Mouse (Mus musculus) liver, postnatal 0 days (tissue): Measurements from ENCODE around the gene Vmp1. TPM values are rescaled to one million over a fixed set of nuclear protein-coding genes. Genes with fewer than 3 reads are reported as not detected.
A peak's percentile ranks its signal among the peaks of the same experiment; 100 is the strongest.

Source experiments
- ATAC-seq: fragments of 200-750 bp; cut with Nextera tagmentation; 2 replicates; pipeline ENCODE4 v1.8.0; 2017; ENCODE audit warnings: mild to moderate bottlenecking, moderate library complexity
- DNase-seq: peaks from one replicate; pipeline ENCODE4 v3.0.0-alpha.2; 2016
- H3K27ac ChIP-seq: fragments of 300-500 bp; sonication (generic); 2 replicates; pipeline ENCODE4 v1.5.1; 2014; ENCODE audit warnings: antibody characterized with exemption, moderate library complexity, mild to moderate bottlenecking, low read depth
- H3K27me3 ChIP-seq: fragments of 300-500 bp; sonication (generic); 2 replicates; pipeline ENCODE4 v1.6.1; 2014; ENCODE audit warnings: low read length, control low read depth, mixed read lengths; ENCODE audit not compliant: insufficient read depth
- H3K36me3 ChIP-seq: fragments of 300-500 bp; sonication (generic); replicated peaks from 2 replicates; pipeline ENCODE4 v1.6.1; 2014; ENCODE audit warnings: mild to moderate bottlenecking, control low read depth, low read length, moderate library complexity, mixed read lengths; ENCODE audit not compliant: insufficient read depth
- H3K4me1 ChIP-seq: fragments of 300-500 bp; sonication (generic); 2 replicates; pipeline ENCODE4 v1.6.1; 2014; ENCODE audit warnings: antibody characterized with exemption, mild to moderate bottlenecking, control low read depth; ENCODE audit not compliant: insufficient read depth
- H3K4me2 ChIP-seq: fragments of 300-500 bp; sonication (generic); 2 replicates; pipeline ENCODE4 v1.6.1; 2014; ENCODE audit warnings: low read depth, mild to moderate bottlenecking, low read length, moderate library complexity, mixed read lengths
- H3K4me3 ChIP-seq: fragments of 300-500 bp; sonication (generic); 2 replicates; pipeline ENCODE4 v1.5.1; 2014; ENCODE audit warnings: low read depth, low read length
- H3K9ac ChIP-seq: fragments of 300-500 bp; sonication (generic); replicated peaks from 2 replicates; pipeline ENCODE4 v1.6.1; 2014; ENCODE audit warnings: mild to moderate bottlenecking, moderate library complexity
- H3K9me3 ChIP-seq: fragments of 300-500 bp; sonication (generic); 2 replicates; pipeline ENCODE4 v1.6.1; 2016; ENCODE audit warnings: mild to moderate bottlenecking, control low read depth, low read length, mixed read lengths
- CTCF ChIP-seq: sonication (generic); IDR thresholded peaks from 2 replicates; pipeline ENCODE4 v1.5.1; 2016; ENCODE audit warnings: antibody characterized with exemption, low read depth
- EP300 ChIP-seq: IDR thresholded peaks from 2 replicates; pipeline ENCODE4 v1.6.1; 2016; ENCODE audit warnings: antibody characterized with exemption, low read depth, mild to moderate bottlenecking
- WGBS: fragments of 180-500 bp; shearing (Covaris S2); extraction: QIAGEN DNeasy Blood & Tissue Kit; methylation state at CpG from one replicate; pipeline ENCODE4 v1.1.7; 2014; ENCODE audit not compliant: insufficient replicate concordance; 5-methylcytosine and 5-hydroxymethylcytosine counted together
- polyA plus RNA-seq: library from polyadenylated mRNA; unstranded; fragments of >200 nt; fragmentation: Nextera tagmentation; extraction: Ambion mirVana; gene quantifications from 2 replicates; pipeline ENCODE4 v1.2.1, GENCODE M21; 2015

Gene Vmp1
- polyA plus RNA-seq, 1 experiment from 2014 or later, result 125 TPM

GRCm38 (mm10) chr11:86594188-86594876 is 89.3 kb downstream of the Vmp1 start:
- peaks cover 6% of the 10 kb centered on the region; the same call in 1 of the 2 replicates for H3K36me3 ChIP-seq
- H3K27me3 ChIP-seq, result no peaks in the 10 kb centered on the region
- H3K9ac ChIP-seq, result no peak overlapping the region
- no peaks in the 10 kb centered on the region for H3K9me3 ChIP-seq
- DNase-seq (no peak), ATAC-seq (no peak)
- H3K4me1 ChIP-seq, result peaks cover 36% of the 10 kb centered on the region
- TF ChIP-seq EP300 (no peak), CTCF (no peak)
- H3K4me3 ChIP-seq, result no peak overlapping the region
- WGBS, result 64% methylated on average over 6 of the region's 6 CpGs
- no peak overlapping the region for H3K4me2 ChIP-seq
- 0 out of 2 replicates have a peak overlapping the region, but pooled peaks have one; percentile 4 for H3K27ac ChIP-seq

- Histone ChIP-seq H3K4me2 (no peak overlapping the region), H3K4me3 (no peak overlapping the region), H3K9me3 (no peaks in the 10 kb centered on the region), H3K27ac (peak overlapping the region; percentile 24; the same call in 1 of the 2 replicates), H3K4me1 (peaks cover 36% of the 10 kb centered on the region), H3K36me3 (peaks cover 6% of the 10 kb centered on the region; the same call in 1 of the 2 replicates), H3K27me3 (no peaks in the 10 kb centered on the region), H3K9ac (peak overlapping the region; percentile 45; the same call in 1 of the 2 replicates)
- DNase-seq, result no peak
- 56% methylated on average over 5 of the region's 5 CpGs for WGBS
- TF ChIP-seq EP300 (no peak), CTCF (no peak)
- no peak for ATAC-seq
Observed at GRCm38 (mm10) chr11:86593443-86593842, 90.2 kb downstream of the Vmp1 start.

GRCm38 (mm10) chr11:86592993-86593392 is 90.6 kb downstream of the Vmp1 start:
- H3K36me3 ChIP-seq, result peaks cover 6% of the 10 kb centered on the region; the same call in 1 of the 2 replicates
- no peak for DNase-seq
- H3K27me3 ChIP-seq, result no peaks in the 10 kb centered on the region
- 17% methylated on average over 3 of the region's 3 CpGs for WGBS
- no peaks in the 10 kb centered on the region for H3K9me3 ChIP-seq
- ATAC-seq, result peak; percentile 48; the same call in 1 of the 2 replicates
- no peak overlapping the region for H3K4me3 ChIP-seq
- H3K9ac ChIP-seq, result peak overlapping the region; percentile 45; the same call in 1 of the 2 replicates
- H3K4me1 ChIP-seq, result peaks cover 37% of the 10 kb centered on the region
- H3K4me2 ChIP-seq, result no peak overlapping the region
- H3K27ac ChIP-seq, result peak overlapping the region; percentile 53; the same call in 1 of the 2 replicates
- TF ChIP-seq EP300 (peak; percentile 80), CTCF (no peak)

- WGBS, result 79% methylated on average over 2 of the region's 2 CpGs
- no peaks in the 10 kb centered on the region for H3K27me3 ChIP-seq
- TF ChIP-seq EP300, result no peak
- H3K4me3 ChIP-seq, result no peak overlapping the region
- no peak overlapping the region for H3K4me2 ChIP-seq
- H3K36me3 ChIP-seq, result peaks cover 6% of the 10 kb centered on the region; the same call in 1 of the 2 replicates
- ATAC-seq, result no peak
- no peak overlapping the region for H3K9ac ChIP-seq
- DNase-seq, result no peak
- H3K27ac ChIP-seq, result peak overlapping the region; percentile 53; the same call in 1 of the 2 replicates
- H3K9me3 ChIP-seq, result no peaks in the 10 kb centered on the region
- H3K4me1 ChIP-seq, result peaks cover 37% of the 10 kb centered on the region
Observed at GRCm38 (mm10) chr11:86591931-86592616, 91.6 kb downstream of the Vmp1 start.

GRCm38 (mm10) chr11:86591301-86591845 is 92.3 kb downstream of the Vmp1 start:
- no peaks in the 10 kb centered on the region for H3K9me3 ChIP-seq
- peaks cover 34% of the 10 kb centered on the region for H3K4me1 ChIP-seq
- H3K4me3 ChIP-seq, result no peak overlapping the region
- TF ChIP-seq CTCF, result no peak
- H3K36me3 ChIP-seq, result peaks cover 6% of the 10 kb centered on the region; the same call in 1 of the 2 replicates
- H3K4me2 ChIP-seq, result no peak overlapping the region
- no peak overlapping the region for H3K9ac ChIP-seq
- no peak overlapping the region for H3K27ac ChIP-seq
- 59% methylated on average over 4 of the region's 4 CpGs for WGBS
- H3K27me3 ChIP-seq, result no peaks in the 10 kb centered on the region
- DNase-seq (no peak), ATAC-seq (no peak)

GRCm38 (mm10) chr11:86590579-86590978 is 93.1 kb downstream of the Vmp1 start:
- 83% methylated on average over 10 of the region's 10 CpGs for WGBS
- Histone ChIP-seq H3K9ac (no peak overlapping the region), H3K4me2 (no peak overlapping the region), H3K36me3 (peaks cover 6% of the 10 kb centered on the region; the same call in 1 of the 2 replicates), H3K27me3 (no peaks in the 10 kb centered on the region), H3K4me3 (no peak overlapping the region), H3K27ac (no peak overlapping the region), H3K4me1 (peaks cover 27% of the 10 kb centered on the region), H3K9me3 (no peaks in the 10 kb centered on the region)
- DNase-seq (no peak), ATAC-seq (no peak)
- TF ChIP-seq CTCF, result no peak
- TF ChIP-seq EP300, result no peak
